Mouse (Mus musculus): ENCODE data around the gene Tshz2. TPM values are rescaled to one million over a fixed set of nuclear protein-coding genes. Genes with fewer than 3 reads are reported as not detected.
A peak's percentile ranks its signal among the peaks of the same experiment; 100 is the strongest.

The Tshz2 gene
- polyA plus RNA-seq, 1 experiment from 2014 or later: 0.88 TPM

- no peaks in the 10 kb centered on the region for H3K27me3 ChIP-seq (ENCODE audit: poor library complexity, severe bottlenecking)
- no peaks in the 10 kb centered on the region for H3K36me3 ChIP-seq (replicated peaks)
- peak overlapping the region; percentile 40; the same call in 1 of the 2 replicates for H3K27ac ChIP-seq
- no peak overlapping the region for H3K4me3 ChIP-seq
- no peaks in the 10 kb centered on the region for H3K9me3 ChIP-seq
- 78% methylated on average over 25 of the region's 25 CpGs for WGBS
- H3K4me1 ChIP-seq: peaks cover 46% of the 10 kb centered on the region
- no peak for DNase-seq (ENCODE audit: extremely low spot score, low spot score)
Observed at GRCm38 (mm10) chr2:170002594-170003504, 370.0 kb downstream of the Tshz2 start.

DNA sequence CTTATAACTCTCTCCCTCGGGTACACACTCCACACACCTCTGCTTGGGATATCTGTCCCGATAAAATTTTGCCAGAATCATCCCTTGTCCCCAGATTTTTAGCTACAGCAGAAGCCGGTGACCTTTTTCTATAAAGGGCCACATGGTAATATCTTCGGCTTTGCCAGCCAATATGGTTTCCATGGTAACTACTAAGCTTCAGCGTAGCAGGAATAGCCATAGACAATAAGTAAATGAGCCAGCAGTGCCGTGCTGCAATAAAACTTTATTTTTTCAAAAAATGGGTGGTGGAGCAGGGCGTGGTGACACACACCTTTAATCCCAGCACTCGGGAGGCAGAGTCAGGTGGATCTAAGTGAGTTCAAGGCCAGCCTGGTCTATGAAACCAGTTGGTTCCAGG lies 370.9 kb downstream of the Tshz2 start:
- no peak for DNase-seq (ENCODE audit: extremely low spot score, low spot score)

GRCm38 (mm10) chr2:170006829-170007228 lies 374.0 kb downstream of the Tshz2 start:
- no peak for DNase-seq (ENCODE audit: extremely low spot score, low spot score)
- H3K27ac ChIP-seq: no peak overlapping the region
- WGBS: 80% methylated on average over 8 of the region's 8 CpGs

More for the DNA sequence above, 370.9 kb downstream of the Tshz2 start:
- WGBS: 83% methylated on average over 8 of the region's 8 CpGs
- Histone ChIP-seq H3K9me3 (peaks cover 5% of the 10 kb centered on the region; the same call in 1 of the 2 replicates), H3K4me3 (no peak overlapping the region), H3K4me1 (peaks cover 38% of the 10 kb centered on the region), H3K36me3 (replicated peaks) (no peaks in the 10 kb centered on the region; the same call in 1 of the 2 replicates), H3K27ac (no peak overlapping the region), H3K27me3 (ENCODE audit: poor library complexity, severe bottlenecking) (no peaks in the 10 kb centered on the region)

GRCm38 (mm10) chr2:170007426-170007958 lies 374.7 kb downstream of the Tshz2 start:
- Histone ChIP-seq H3K27ac (no peak overlapping the region), H3K9me3 (peaks cover 7% of the 10 kb centered on the region; the same call in 1 of the 2 replicates), H3K27me3 (ENCODE audit: poor library complexity, severe bottlenecking) (no peaks in the 10 kb centered on the region), H3K4me1 (peaks cover 51% of the 10 kb centered on the region), H3K36me3 (replicated peaks) (no peaks in the 10 kb centered on the region; the same call in 1 of the 2 replicates), H3K4me3 (no peak overlapping the region)
- WGBS: 85% methylated on average over 6 of the region's 6 CpGs
- no peak for DNase-seq (ENCODE audit: extremely low spot score, low spot score)

More at GRCm38 (mm10) chr2:170006829-170007228, 374.0 kb downstream of the Tshz2 start:
- peaks cover 46% of the 10 kb centered on the region for H3K4me1 ChIP-seq
- H3K27me3 ChIP-seq (ENCODE audit: poor library complexity, severe bottlenecking): no peaks in the 10 kb centered on the region
- peaks cover 7% of the 10 kb centered on the region; the same call in 1 of the 2 replicates for H3K9me3 ChIP-seq
- H3K36me3 ChIP-seq (replicated peaks): no peaks in the 10 kb centered on the region; the same call in 1 of the 2 replicates
- H3K4me3 ChIP-seq: no peak overlapping the region

- H3K9me3 ChIP-seq: peaks cover 7% of the 10 kb centered on the region; the same call in 1 of the 2 replicates
- H3K27me3 ChIP-seq (ENCODE audit: poor library complexity, severe bottlenecking): no peaks in the 10 kb centered on the region
- H3K36me3 ChIP-seq (replicated peaks): no peaks in the 10 kb centered on the region; the same call in 1 of the 2 replicates
- no peak overlapping the region for H3K4me3 ChIP-seq
- peak overlapping the region; percentile 56 for H3K27ac ChIP-seq
- DNase-seq (ENCODE audit: extremely low spot score, low spot score): no peak
- peaks cover 42% of the 10 kb centered on the region for H3K4me1 ChIP-seq
- WGBS: 59% methylated on average over 11 of the region's 11 CpGs
Observed at GRCm38 (mm10) chr2:170009729-170010128, 376.9 kb downstream of the Tshz2 start.

DNA sequence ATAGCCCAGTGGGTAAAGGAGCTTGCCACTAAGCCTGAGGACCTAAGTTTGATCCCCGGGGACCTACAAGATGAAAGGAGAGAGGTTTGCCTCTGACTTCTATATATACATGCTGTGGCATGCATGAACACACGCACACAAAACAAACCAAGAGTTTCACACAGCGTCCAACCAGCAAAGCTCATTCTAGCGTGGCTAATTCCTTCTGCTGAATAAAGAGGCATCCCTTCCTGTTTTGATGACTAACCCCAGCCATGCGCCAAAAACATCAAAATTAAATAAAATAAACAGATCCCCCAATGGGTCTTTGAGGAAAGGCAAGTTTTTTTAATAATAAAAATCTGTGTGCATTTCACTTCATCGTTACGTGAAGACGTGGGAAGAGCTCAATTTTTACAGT lies 379.0 kb downstream of the Tshz2 start:
- peak overlapping the region; percentile 62 for H3K27ac ChIP-seq
- no peaks in the 10 kb centered on the region for H3K27me3 ChIP-seq (ENCODE audit: poor library complexity, severe bottlenecking)
- DNase-seq (ENCODE audit: extremely low spot score, low spot score): no peak
- peaks cover 40% of the 10 kb centered on the region for H3K4me1 ChIP-seq
- H3K36me3 ChIP-seq (replicated peaks): no peaks in the 10 kb centered on the region; the same call in 1 of the 2 replicates
- peaks cover 7% of the 10 kb centered on the region; the same call in 1 of the 2 replicates for H3K9me3 ChIP-seq
- 61% methylated on average over 8 of the region's 8 CpGs for WGBS
- H3K4me3 ChIP-seq: no peak overlapping the region

- no peak overlapping the region for H3K4me3 ChIP-seq
- H3K4me1 ChIP-seq: peaks cover 11% of the 10 kb centered on the region
- H3K36me3 ChIP-seq (replicated peaks): no peaks in the 10 kb centered on the region
- H3K27ac ChIP-seq: 0 out of 2 replicates have a peak overlapping the region, but pooled peaks have one; percentile 25
- H3K9me3 ChIP-seq: no peaks in the 10 kb centered on the region
- 57% methylated on average over 6 of the region's 6 CpGs for WGBS
- DNase-seq (ENCODE audit: extremely low spot score, low spot score): no peak
- H3K27me3 ChIP-seq (ENCODE audit: poor library complexity, severe bottlenecking): no peaks in the 10 kb centered on the region
Observed at GRCm38 (mm10) chr2:170017302-170017701, 384.5 kb downstream of the Tshz2 start.

- Histone ChIP-seq H3K9me3 (no peaks in the 10 kb centered on the region), H3K4me3 (no peak overlapping the region), H3K36me3 (replicated peaks) (no peaks in the 10 kb centered on the region), H3K27ac (no peak overlapping the region), H3K4me1 (peaks cover 5% of the 10 kb centered on the region), H3K27me3 (ENCODE audit: poor library complexity, severe bottlenecking) (no peaks in the 10 kb centered on the region)
- WGBS: 95% methylated on average over 7 of the region's 7 CpGs
- no peak for DNase-seq (ENCODE audit: extremely low spot score, low spot score)
Observed at GRCm38 (mm10) chr2:170017926-170018325, 385.1 kb downstream of the Tshz2 start.

DNA sequence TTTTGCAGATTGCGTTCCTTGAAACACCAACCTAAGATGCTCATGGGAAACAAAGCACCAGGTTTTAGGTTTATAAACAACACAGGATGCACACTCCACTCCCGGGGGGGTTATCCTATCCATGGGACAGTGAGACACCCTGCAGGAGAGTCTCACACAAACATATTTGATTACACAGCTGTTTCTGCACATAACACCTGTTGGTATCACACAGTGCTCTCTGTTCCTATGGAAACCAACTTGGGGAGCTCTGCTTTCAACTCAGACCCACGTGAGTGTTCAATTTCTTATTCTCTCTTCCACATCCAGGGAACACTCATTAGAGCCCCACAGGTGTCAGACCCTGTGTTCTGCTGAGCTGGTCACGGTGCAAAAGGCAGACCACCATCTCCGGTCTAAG lies 390.1 kb downstream of the Tshz2 start:
- no peaks in the 10 kb centered on the region for H3K36me3 ChIP-seq (replicated peaks)
- no peaks in the 10 kb centered on the region for H3K27me3 ChIP-seq (ENCODE audit: poor library complexity, severe bottlenecking)
- no peak overlapping the region for H3K4me3 ChIP-seq
- H3K27ac ChIP-seq: no peak overlapping the region
- no peak for DNase-seq (ENCODE audit: extremely low spot score, low spot score)
- WGBS: 83% methylated on average over 5 of the region's 5 CpGs
- peaks cover 13% of the 10 kb centered on the region for H3K4me1 ChIP-seq
- peaks cover 3% of the 10 kb centered on the region; the same call in 1 of the 2 replicates for H3K9me3 ChIP-seq

DNA sequence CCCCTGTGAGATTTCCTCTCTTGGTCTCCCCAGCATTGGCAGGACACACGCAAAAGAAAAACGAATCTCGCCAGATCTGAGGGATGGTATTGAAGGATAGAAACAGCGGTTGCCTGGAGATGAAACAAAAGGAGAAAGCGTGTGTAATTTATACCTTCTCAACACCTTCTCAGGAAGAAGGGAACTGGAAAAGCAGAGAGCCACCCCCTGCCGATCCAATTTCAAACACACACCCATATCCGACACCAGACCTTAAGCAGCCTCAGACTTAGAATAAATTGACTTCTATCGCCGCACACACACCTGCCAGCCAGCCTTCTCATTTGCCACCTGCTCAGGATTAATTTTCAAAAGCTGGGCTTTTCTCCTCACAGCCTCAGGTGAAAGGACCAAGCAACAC lies 390.9 kb downstream of the Tshz2 start:
- peaks cover 18% of the 10 kb centered on the region for H3K4me1 ChIP-seq
- no peaks in the 10 kb centered on the region for H3K36me3 ChIP-seq (replicated peaks)
- H3K27me3 ChIP-seq (ENCODE audit: poor library complexity, severe bottlenecking): no peaks in the 10 kb centered on the region
- 69% methylated on average over 9 of the region's 9 CpGs for WGBS
- no peak overlapping the region for H3K4me3 ChIP-seq
- peaks cover 3% of the 10 kb centered on the region; the same call in 1 of the 2 replicates for H3K9me3 ChIP-seq
- DNase-seq (ENCODE audit: extremely low spot score, low spot score): no peak
- H3K27ac ChIP-seq: no peak overlapping the region

DNA sequence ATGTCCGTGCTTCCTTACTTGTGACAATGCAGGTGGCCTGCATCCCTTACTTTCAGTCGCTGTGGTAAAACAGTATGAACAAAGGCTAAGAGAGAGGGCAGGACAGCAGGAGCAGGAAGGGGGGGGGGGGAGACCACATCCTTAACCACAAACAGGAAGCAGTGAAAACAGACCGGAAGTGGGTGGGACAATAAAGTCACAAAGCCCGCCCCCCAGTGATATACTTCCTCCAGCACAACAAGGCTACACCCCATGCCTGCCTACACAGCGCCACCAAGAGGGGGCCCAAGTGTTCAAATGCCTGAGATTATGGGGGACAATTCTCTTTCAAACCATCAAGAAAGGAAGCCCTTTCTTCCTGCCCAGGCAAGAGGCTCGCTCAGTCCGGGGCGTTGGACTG lies 392.1 kb downstream of the Tshz2 start:
- peaks cover 3% of the 10 kb centered on the region; the same call in 1 of the 2 replicates for H3K9me3 ChIP-seq
- no peak overlapping the region for H3K4me3 ChIP-seq
- 88% methylated on average over 8 of the region's 8 CpGs for WGBS
- H3K27me3 ChIP-seq (ENCODE audit: poor library complexity, severe bottlenecking): no peaks in the 10 kb centered on the region
- no peak for DNase-seq (ENCODE audit: extremely low spot score, low spot score)
- no peaks in the 10 kb centered on the region for H3K36me3 ChIP-seq (replicated peaks)
- H3K27ac ChIP-seq: no peak overlapping the region
- peaks cover 23% of the 10 kb centered on the region for H3K4me1 ChIP-seq

- no peaks in the 10 kb centered on the region for H3K36me3 ChIP-seq (replicated peaks)
- no peak overlapping the region for H3K4me3 ChIP-seq
- no peaks in the 10 kb centered on the region for H3K27me3 ChIP-seq (ENCODE audit: poor library complexity, severe bottlenecking)
- H3K4me1 ChIP-seq: peaks cover 23% of the 10 kb centered on the region
- H3K9me3 ChIP-seq: peaks cover 3% of the 10 kb centered on the region; the same call in 1 of the 2 replicates
- WGBS: 93% methylated on average over 6 of the region's 6 CpGs
- DNase-seq (ENCODE audit: extremely low spot score, low spot score): no peak
- H3K27ac ChIP-seq: no peak overlapping the region
Observed at GRCm38 (mm10) chr2:170025896-170026295, 393.1 kb downstream of the Tshz2 start.

Measured in forebrain, embryonic 10.5 days (tissue).